Mouse (Mus musculus) forebrain, embryonic 16.5 days (tissue): Measurements from ENCODE around the gene Ttc37. TPM values are rescaled to one million over a fixed set of nuclear protein-coding genes. Genes with fewer than 3 reads are reported as not detected.

Experiments used
- ATAC-seq: fragments of 200-750 bp; cut with Nextera tagmentation; 2 replicates; pipeline ENCODE4 v1.8.0; 2017; ENCODE audit warnings: mild to moderate bottlenecking, moderate library complexity
- H3K27ac ChIP-seq: fragments of 300-500 bp; sonication (generic); 2 replicates; pipeline ENCODE4 v1.5.1; 2014; ENCODE audit warnings: low read length, control low read depth
- H3K27me3 ChIP-seq: fragments of 300-500 bp; sonication (generic); replicated peaks from 2 replicates; pipeline ENCODE4 v1.6.1; 2014; ENCODE audit warnings: low read length; ENCODE audit not compliant: control insufficient read depth, insufficient read depth
- H3K36me3 ChIP-seq: fragments of 300-500 bp; sonication (generic); 2 replicates; pipeline ENCODE4 v1.6.1; 2014; ENCODE audit not compliant: control insufficient read depth, insufficient read depth
- H3K4me1 ChIP-seq: fragments of 300-500 bp; sonication (generic); replicated peaks from 2 replicates; pipeline ENCODE4 v1.6.1; 2014; ENCODE audit warnings: low read length; ENCODE audit not compliant: control insufficient read depth, insufficient read depth
- H3K4me2 ChIP-seq: fragments of 300-500 bp; sonication (generic); 2 replicates; pipeline ENCODE4 v1.6.1; 2014; ENCODE audit warnings: mild to moderate bottlenecking, low read length, control low read depth
- H3K4me3 ChIP-seq: fragments of 300-500 bp; sonication (generic); replicated peaks from 2 replicates; pipeline ENCODE4 v1.5.1; 2014; ENCODE audit warnings: mild to moderate bottlenecking, low read length, control low read depth
- H3K9ac ChIP-seq: fragments of 300-500 bp; sonication (generic); replicated peaks from 2 replicates; pipeline ENCODE4 v1.6.1; 2014; ENCODE audit warnings: low read depth, low read length, control low read depth
- H3K9me3 ChIP-seq: fragments of 300-500 bp; sonication (generic); 2 replicates; pipeline ENCODE4 v1.6.1; 2016; ENCODE audit warnings: low read length; ENCODE audit not compliant: control insufficient read depth
- WGBS: fragments of 180-500 bp; shearing (Covaris S2); extraction: QIAGEN DNeasy Blood & Tissue Kit; methylation state at CpG from one replicate; pipeline ENCODE4 v1.1.7; 2014; 5-methylcytosine and 5-hydroxymethylcytosine counted together
- polyA plus RNA-seq: library from polyadenylated mRNA; unstranded; fragments of >200 nt; fragmentation: Nextera tagmentation; extraction: Ambion mirVana; gene quantifications from 2 replicates; pipeline ENCODE4 v1.2.1, GENCODE M21; 2015

Gene Ttc37
- polyA plus RNA-seq, 1 experiment from 2014 or later = 12.9 TPM

DNA sequence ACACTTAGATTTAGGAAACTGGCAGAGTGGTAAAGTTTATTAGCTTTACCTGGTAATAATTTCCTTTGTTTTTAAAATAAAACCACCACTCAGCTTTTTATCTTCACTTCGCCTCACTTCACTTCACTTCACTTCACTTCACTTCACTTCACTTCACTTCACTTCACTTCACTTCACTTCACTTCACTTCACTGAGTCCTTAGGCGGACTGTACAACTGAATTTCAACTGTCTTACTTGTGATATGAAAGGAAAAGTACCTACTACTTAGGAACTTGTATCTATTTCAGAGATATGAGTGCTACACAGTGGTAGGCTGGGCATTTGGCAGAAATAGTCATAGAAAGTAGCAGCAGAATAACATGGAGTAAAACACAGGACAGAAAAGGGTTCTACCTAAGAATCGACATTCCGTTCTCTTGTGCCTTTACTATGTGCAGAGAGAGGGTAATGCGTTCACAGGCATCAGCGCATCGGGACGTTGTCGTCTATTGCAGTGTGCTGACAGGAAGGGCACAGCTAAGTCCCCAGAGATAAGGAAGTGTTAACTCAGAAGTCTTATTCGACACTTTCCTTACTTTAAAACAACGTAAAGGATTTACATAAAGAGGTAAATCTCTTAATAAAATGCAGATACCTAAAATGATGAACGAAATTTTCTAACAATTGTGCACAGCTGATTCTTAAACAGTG is 42.7 kb downstream of the Ttc37 start:
- WGBS = 90% methylated on average over 12 of the region's 12 CpGs

DNA sequence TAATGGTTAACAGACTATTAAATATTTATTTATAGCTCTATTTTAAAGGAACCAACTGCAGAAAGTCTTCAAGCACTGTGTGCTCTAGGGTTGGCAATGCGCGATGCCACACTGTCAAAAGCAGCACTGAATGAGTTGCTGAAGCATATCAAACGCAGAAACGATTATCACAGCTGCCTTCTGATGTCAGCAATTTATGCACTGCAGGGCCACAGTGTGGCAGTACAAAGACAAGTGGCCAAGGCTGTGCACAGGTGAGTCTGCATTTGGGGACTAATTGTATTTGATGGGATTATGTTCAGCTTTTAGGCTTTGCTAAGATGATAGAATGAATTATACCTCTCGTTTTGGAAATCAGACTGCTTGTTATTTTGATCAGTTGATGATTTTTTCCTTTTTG is 51.9 kb downstream of the Ttc37 start:
- no peaks in the 10 kb centered on the region for H3K4me1 ChIP-seq
- H3K27ac ChIP-seq = no peak overlapping the region
- ATAC-seq = no peak
- H3K4me2 ChIP-seq = no peak overlapping the region
- 78% methylated on average over 5 of the region's 5 CpGs for WGBS
- no peaks in the 10 kb centered on the region; the same call in 1 of the 2 replicates for H3K36me3 ChIP-seq
- no peaks in the 10 kb centered on the region for H3K9me3 ChIP-seq
- H3K9ac ChIP-seq = no peak overlapping the region
- no peak overlapping the region for H3K4me3 ChIP-seq
- no peaks in the 10 kb centered on the region for H3K27me3 ChIP-seq

More for the DNA sequence above, 42.7 kb downstream of the Ttc37 start:
- ATAC-seq = no peak
- no peak overlapping the region for H3K4me2 ChIP-seq
- H3K27me3 ChIP-seq = no peaks in the 10 kb centered on the region
- no peaks in the 10 kb centered on the region for H3K9me3 ChIP-seq
- peaks cover 3% of the 10 kb centered on the region for H3K36me3 ChIP-seq
- H3K4me1 ChIP-seq = no peaks in the 10 kb centered on the region
- H3K9ac ChIP-seq = no peak overlapping the region
- no peak overlapping the region for H3K27ac ChIP-seq
- no peak overlapping the region for H3K4me3 ChIP-seq

DNA sequence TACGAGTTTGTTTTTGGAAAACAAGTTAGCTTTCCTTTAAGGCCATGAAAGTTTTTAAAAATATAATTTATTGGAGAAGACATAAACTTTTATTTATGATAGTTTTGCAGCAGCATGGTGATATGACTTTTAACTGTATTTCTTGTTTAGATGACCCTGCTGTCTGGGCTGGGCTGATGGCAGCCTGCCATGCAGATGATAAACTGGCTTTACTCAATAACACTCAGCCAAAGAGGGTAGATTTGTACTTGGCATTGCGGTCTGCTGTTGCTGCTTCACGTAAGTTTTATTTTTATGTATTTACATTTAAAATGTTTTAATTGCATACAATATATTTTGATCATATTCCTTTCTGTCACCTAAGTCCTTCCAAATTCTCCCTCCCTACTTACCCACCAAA is 58.6 kb downstream of the Ttc37 start:
- Histone ChIP-seq H3K4me2 (no peak overlapping the region), H3K9ac (no peak overlapping the region), H3K36me3 (peaks cover 18% of the 10 kb centered on the region), H3K27me3 (no peaks in the 10 kb centered on the region), H3K4me1 (no peaks in the 10 kb centered on the region), H3K4me3 (no peak overlapping the region), H3K27ac (no peak overlapping the region), H3K9me3 (no peaks in the 10 kb centered on the region)
- WGBS = 95% methylated on average over 3 of the region's 3 CpGs
- no peak for ATAC-seq

DNA sequence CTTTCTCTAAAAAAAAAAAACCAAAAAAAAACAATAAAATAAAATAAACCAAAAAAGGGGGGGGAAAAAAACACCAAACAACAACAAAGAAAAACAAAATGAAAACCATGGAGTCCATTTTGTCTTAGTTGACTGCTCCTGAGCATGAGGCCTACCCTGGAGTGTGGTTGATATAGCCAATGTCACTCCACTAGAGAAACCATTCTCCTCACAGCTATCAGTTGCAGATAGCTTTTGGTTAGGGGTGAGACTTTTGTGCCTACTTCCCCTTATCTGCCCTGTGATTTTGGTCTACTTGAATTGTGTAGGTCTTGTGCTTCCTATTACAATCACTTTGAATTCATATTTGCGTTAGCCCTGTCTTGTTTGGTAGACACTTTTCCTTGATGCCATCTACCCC is 59.0 kb downstream of the Ttc37 start:
- H3K27ac ChIP-seq = no peak overlapping the region
- peaks cover 19% of the 10 kb centered on the region for H3K36me3 ChIP-seq
- no peaks in the 10 kb centered on the region for H3K27me3 ChIP-seq
- no peaks in the 10 kb centered on the region for H3K9me3 ChIP-seq
- no peaks in the 10 kb centered on the region for H3K4me1 ChIP-seq
- no peak overlapping the region for H3K4me2 ChIP-seq
- no peak overlapping the region for H3K9ac ChIP-seq
- H3K4me3 ChIP-seq = no peak overlapping the region
- 97% methylated on average over 1 of the region's 1 CpGs for WGBS
- ATAC-seq = no peak

DNA sequence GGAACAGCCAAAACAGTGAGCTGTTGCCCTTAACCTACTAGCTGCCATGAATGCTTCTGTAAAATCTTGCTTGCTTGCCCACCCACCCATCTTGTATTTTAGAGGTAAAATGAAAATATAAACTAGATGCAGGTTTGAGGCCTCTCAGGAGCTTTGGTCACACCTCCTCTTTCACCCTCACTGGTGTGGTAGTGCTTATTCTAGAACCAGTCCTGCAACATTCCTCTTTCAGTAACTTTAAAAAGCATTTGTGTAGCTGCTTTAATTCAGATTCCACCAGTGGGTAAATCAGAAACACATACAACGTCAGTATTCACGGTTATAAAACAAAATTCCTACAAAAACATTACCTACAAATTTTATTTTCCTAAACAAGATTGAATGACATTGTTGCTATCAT is 62.1 kb downstream of the Ttc37 start:
- Histone ChIP-seq H3K4me1 (no peaks in the 10 kb centered on the region), H3K36me3 (peaks cover 23% of the 10 kb centered on the region), H3K9me3 (no peaks in the 10 kb centered on the region), H3K27me3 (no peaks in the 10 kb centered on the region), H3K27ac (no peak overlapping the region), H3K9ac (no peak overlapping the region), H3K4me3 (no peak overlapping the region), H3K4me2 (no peak overlapping the region)
- WGBS = 94% methylated on average over 2 of the region's 2 CpGs
- no peak for ATAC-seq

DNA sequence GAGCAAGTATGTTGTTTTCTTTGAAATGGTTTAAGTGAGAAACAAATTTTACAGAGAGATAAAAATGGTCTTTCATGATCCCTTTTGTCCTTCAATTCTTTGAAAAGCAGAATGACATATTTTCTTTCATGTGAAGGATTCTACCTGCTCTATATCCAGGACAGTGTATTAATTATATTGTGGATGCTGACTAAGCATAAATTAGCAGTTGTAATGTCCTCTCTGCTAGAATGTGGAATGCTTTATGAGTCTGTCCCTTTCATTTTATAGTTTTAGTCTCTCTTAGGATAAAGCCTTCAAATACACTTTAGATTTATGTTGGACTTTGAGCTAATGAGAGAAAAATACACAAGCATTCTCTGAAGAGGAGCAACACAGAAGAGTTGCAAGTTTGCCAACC is 75.8 kb downstream of the Ttc37 start:
- ATAC-seq = no peak
- Histone ChIP-seq H3K4me2 (no peak overlapping the region), H3K4me3 (no peak overlapping the region), H3K27ac (no peak overlapping the region), H3K4me1 (no peaks in the 10 kb centered on the region), H3K9ac (no peak overlapping the region), H3K36me3 (peaks cover 17% of the 10 kb centered on the region), H3K27me3 (no peaks in the 10 kb centered on the region), H3K9me3 (0 out of 2 replicates have a peak, but pooled peaks cover 4% of the 10 kb centered on the region)

DNA sequence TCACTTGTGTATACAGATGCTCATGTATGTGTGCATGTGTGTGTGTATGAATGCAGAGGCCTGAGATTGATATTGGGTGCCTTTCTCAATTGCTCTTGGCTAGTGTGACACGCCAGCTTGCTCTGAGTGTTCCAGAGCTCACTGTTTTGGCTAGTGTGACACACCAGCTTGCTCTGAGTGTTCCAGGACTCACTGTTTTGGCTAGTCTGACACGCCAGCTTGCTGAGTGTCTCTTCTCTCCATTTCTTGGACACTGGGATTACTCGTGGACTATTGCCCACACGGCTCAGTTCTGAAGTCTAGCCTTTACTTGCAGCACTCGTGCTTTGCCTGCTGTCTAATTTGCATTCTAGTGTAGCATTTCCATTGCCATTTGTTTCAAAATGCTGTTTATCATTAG is 80.2 kb downstream of the Ttc37 start:
- Histone ChIP-seq H3K4me1 (no peaks in the 10 kb centered on the region), H3K9me3 (0 out of 2 replicates have a peak, but pooled peaks cover 4% of the 10 kb centered on the region), H3K9ac (no peak overlapping the region), H3K27me3 (no peaks in the 10 kb centered on the region), H3K36me3 (peaks cover 19% of the 10 kb centered on the region), H3K27ac (no peak overlapping the region), H3K4me3 (no peak overlapping the region), H3K4me2 (no peak overlapping the region)
- WGBS = 72% methylated on average over 5 of the region's 5 CpGs
- ATAC-seq = peak; percentile 79

DNA sequence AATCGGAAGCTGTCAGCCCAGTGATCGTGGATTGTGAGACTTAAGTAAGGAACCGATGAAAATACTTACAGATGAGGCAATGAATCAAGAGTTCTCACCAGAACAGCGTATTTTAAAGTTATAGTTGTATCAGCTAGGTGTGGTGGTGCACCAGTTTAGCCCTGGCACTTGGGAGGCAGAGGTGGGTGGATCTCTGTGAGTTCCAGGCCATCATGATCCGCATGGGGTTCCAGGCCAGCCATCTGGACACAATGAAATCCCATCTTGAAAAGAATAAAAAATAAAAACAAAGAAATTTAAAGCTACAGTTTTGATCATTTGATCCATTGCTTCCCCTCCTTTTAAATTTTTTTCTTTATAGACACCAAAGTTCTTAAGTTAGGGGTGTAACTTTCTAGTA is 89.1 kb downstream of the Ttc37 start:
- peaks cover 5% of the 10 kb centered on the region; the same call in 1 of the 2 replicates for H3K36me3 ChIP-seq
- H3K27me3 ChIP-seq = no peaks in the 10 kb centered on the region
- no peak overlapping the region for H3K9ac ChIP-seq
- H3K4me3 ChIP-seq = no peak overlapping the region
- H3K27ac ChIP-seq = no peak overlapping the region
- no peak for ATAC-seq
- H3K4me1 ChIP-seq = no peaks in the 10 kb centered on the region
- 92% methylated on average over 5 of the region's 5 CpGs for WGBS
- H3K4me2 ChIP-seq = no peak overlapping the region
- H3K9me3 ChIP-seq = no peaks in the 10 kb centered on the region

DNA sequence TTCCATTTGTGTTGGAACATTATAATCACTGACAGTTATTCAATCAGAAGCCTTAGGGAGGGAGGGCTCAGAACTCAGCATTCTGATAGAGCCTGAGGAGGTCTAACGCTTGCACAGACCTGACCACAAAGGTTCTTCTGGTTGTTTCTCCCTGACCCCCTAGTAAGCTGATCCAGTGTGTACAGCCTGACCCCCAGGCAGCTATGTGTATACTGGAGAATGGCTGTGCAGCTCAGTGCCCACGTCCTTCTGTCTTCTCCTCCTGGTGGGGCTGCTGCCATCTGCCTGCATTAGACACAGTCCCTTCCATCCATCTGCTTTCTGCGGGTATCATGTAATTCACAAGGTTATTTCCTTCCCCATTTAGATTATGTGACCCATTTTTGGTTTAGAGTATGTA is 90.7 kb downstream of the Ttc37 start:
- Histone ChIP-seq H3K27ac (no peak overlapping the region), H3K4me1 (no peaks in the 10 kb centered on the region), H3K9ac (no peak overlapping the region), H3K4me2 (no peak overlapping the region), H3K27me3 (no peaks in the 10 kb centered on the region), H3K4me3 (no peak overlapping the region), H3K36me3 (peaks cover 5% of the 10 kb centered on the region; the same call in 1 of the 2 replicates), H3K9me3 (no peaks in the 10 kb centered on the region)
- WGBS = 71% methylated on average over 3 of the region's 3 CpGs
- peak; percentile 54 for ATAC-seq

DNA sequence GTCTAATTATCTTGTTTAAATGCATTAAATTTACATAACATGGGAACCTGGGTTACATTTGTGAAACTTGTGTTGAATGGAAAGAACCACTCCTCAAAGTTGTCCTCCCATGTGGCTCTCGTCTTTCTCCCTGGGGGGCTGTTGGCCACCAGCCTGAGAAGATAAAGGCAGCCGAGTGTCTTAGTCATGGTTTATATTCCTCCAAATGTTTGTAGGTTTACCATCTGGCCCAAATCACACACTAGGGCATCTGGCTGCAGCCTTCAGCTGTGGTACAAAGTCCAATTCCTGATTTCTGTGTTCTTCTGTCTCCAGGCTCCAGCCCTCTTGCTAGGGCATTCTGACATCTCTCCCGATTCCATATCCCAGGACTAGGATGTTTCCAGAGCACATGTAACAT is 91.7 kb downstream of the Ttc37 start:
- H3K4me2 ChIP-seq = no peak overlapping the region
- 72% methylated on average over 3 of the region's 3 CpGs for WGBS
- no peak for ATAC-seq
- no peaks in the 10 kb centered on the region for H3K9me3 ChIP-seq
- no peak overlapping the region for H3K4me3 ChIP-seq
- H3K9ac ChIP-seq = no peak overlapping the region
- no peak overlapping the region; the same call in 1 of the 2 replicates for H3K27ac ChIP-seq
- no peaks in the 10 kb centered on the region for H3K27me3 ChIP-seq
- H3K4me1 ChIP-seq = no peaks in the 10 kb centered on the region
- peaks cover 5% of the 10 kb centered on the region; the same call in 1 of the 2 replicates for H3K36me3 ChIP-seq
